Mouse (Mus musculus): ENCODE data around the gene Erp27. TPM values are rescaled to one million over a fixed set of nuclear protein-coding genes. Genes with fewer than 3 reads are reported as not detected.
A peak's percentile ranks its signal among the peaks of the same experiment; 100 is the strongest.

Erp27 gene
- total and polyA plus RNA-seq, 3 experiments: 0.39 TPM; not detected in 2

- TF ChIP-seq MAFK (IDR thresholded peaks at IDR 0.05; ENCODE audit: borderline replicate concordance, low read depth, low read length) (no peak), NRF1 (IDR thresholded peaks at IDR 0.05; ENCODE audit: insufficient read depth, low read depth, low read length, poor library complexity, severe bottlenecking) (no peak), TCF12 (IDR thresholded peaks at IDR 0.05; ENCODE audit: low read depth, low read length) (no peak), GATA1 (IDR thresholded peaks at IDR 0.05; ENCODE audit: low read depth, low read length) (peak; percentile 31; the same call in 1 of the 2 replicates), MEF2A (IDR thresholded peaks at IDR 0.05; ENCODE audit: extremely low read depth, insufficient replicate concordance, low read depth, low read length, poor library complexity, severe bottlenecking) (no peak), TAL1 (IDR thresholded peaks at IDR 0.05; ENCODE audit: low read length) (no peak), RCOR1 (IDR thresholded peaks at IDR 0.05; ENCODE audit: low read depth, low read length) (peak; percentile 59; the same call in 1 of the 2 replicates), MXI1 (IDR thresholded peaks at IDR 0.05; ENCODE audit: low read depth, low read length) (no peak), MAX (IDR thresholded peaks at IDR 0.05; ENCODE audit: low read length) (no peak), TBP (IDR thresholded peaks at IDR 0.05; ENCODE audit: low read depth, low read length) (no peak), ZMIZ1 (IDR thresholded peaks at IDR 0.05; ENCODE audit: low read depth, low read length) (no peak), RAD21 (IDR thresholded peaks at IDR 0.05; ENCODE audit: low read depth, low read length) (no peak), EP300 (IDR thresholded peaks at IDR 0.05; ENCODE audit: low read depth in 1 of 2, low read length in 2 of 2) (0 out of 4 replicates have a peak, but pooled peaks of 1 of the 2 experiments have one; percentile 20), CHD1 (IDR thresholded peaks at IDR 0.05; ENCODE audit: low read depth, low read length) (no peak), ETS1 (IDR thresholded peaks at IDR 0.05; ENCODE audit: low read depth, low read length) (no peak)
- Histone ChIP-seq H3K27ac (ENCODE audit: control insufficient read depth, low read depth, low read length) (no peak overlapping the region; the same call in 1 of the 2 replicates), H3K36me3 (ENCODE audit: control insufficient read depth in 1 of 2, insufficient read depth in 2 of 2, low read length in 2 of 2) (peaks cover 0 to 54% of the 10 kb centered on the region in 2 experiments), H3K9me3 (replicated peaks; ENCODE audit: insufficient read depth, low read length) (no peaks in the 10 kb centered on the region), H3K4me1 (ENCODE audit: control insufficient read depth in 1 of 2, insufficient read depth in 2 of 2, low read length in 2 of 2) (peaks cover 19 to 42% of the 10 kb centered on the region in 2 experiments), H3K79me2 (ENCODE audit: control insufficient read depth, insufficient read depth, low read length, poor library complexity) (peaks cover 21% of the 10 kb centered on the region), H3K27me3 (ENCODE audit: control insufficient read depth in 1 of 2, insufficient read depth in 2 of 2, low read length in 2 of 2) (no peaks in the 10 kb centered on the region), H3K4me3 (ENCODE audit: control insufficient read depth in 1 of 2, insufficient read depth in 1 of 2, low read depth in 2 of 2, low read length in 2 of 2) (no peak overlapping the region), H3K9ac (ENCODE audit: control insufficient read depth, low read depth, low read length, poor library complexity, severe bottlenecking) (no peak overlapping the region)
- DNase-seq (ENCODE audit: low read depth, low spot score): peak; percentile 56
Measured at GRCm38 (mm10) chr6:136935233-136935632, 13.3 kb upstream of the Erp27 start.

DNA sequence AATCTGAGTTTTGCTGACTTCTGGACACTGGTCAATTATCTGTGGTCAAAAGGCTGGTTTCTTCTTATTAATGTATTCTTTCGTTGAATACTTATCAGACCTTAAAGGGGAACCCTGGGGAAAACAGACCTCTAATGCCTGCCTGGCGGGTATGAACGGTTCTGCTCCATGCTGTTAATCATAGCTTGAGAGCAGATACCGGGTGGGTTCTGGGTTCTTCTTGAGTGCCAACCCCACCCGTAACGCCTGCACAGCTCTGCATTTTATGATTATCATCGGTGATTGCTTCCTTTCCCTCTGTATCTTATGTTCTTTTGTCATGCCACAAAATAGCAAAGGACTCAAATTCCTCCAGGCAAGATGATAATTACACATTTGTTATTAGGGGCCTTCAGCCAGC, 12.1 kb upstream of the Erp27 start:
- peaks cover 18% of the 10 kb centered on the region for H3K79me2 ChIP-seq (ENCODE audit: control insufficient read depth, insufficient read depth, low read length, poor library complexity)
- peaks cover 19 to 42% of the 10 kb centered on the region in 2 experiments for H3K4me1 ChIP-seq (ENCODE audit: control insufficient read depth in 1 of 2, insufficient read depth in 2 of 2, low read length in 2 of 2)
- H3K9ac ChIP-seq (ENCODE audit: control insufficient read depth, low read depth, low read length, poor library complexity, severe bottlenecking): no peak overlapping the region
- TF ChIP-seq MAZ (IDR thresholded peaks at IDR 0.05; ENCODE audit: low read depth, low read length): no peak
- peak; percentile 71 to 84 for TF ChIP-seq EP300 (IDR thresholded peaks at IDR 0.05; ENCODE audit: low read depth in 1 of 2, low read length in 2 of 2)
- no peak for TF ChIP-seq ELF1 (IDR thresholded peaks at IDR 0.05; ENCODE audit: low read depth, low read length)
- TF ChIP-seq BHLHE40 (IDR thresholded peaks at IDR 0.05; ENCODE audit: borderline replicate concordance, low read depth, low read length): 0 out of 2 replicates have a peak, but pooled peaks have one; percentile 23
- peak; percentile 74 for TF ChIP-seq MYB (IDR thresholded peaks at IDR 0.05; ENCODE audit: low read depth, low read length)
- TF ChIP-seq GATA1 (IDR thresholded peaks at IDR 0.05; ENCODE audit: low read depth, low read length): peak; percentile 59
- peak; percentile 54 for TF ChIP-seq ETS1 (IDR thresholded peaks at IDR 0.05; ENCODE audit: low read depth, low read length)
- TF ChIP-seq TCF12 (IDR thresholded peaks at IDR 0.05; ENCODE audit: low read depth, low read length): peak; percentile 58
- TF ChIP-seq E2F4 (IDR thresholded peaks at IDR 0.05; ENCODE audit: borderline replicate concordance, low read depth, low read length): no peak
- TF ChIP-seq SIN3A (IDR thresholded peaks at IDR 0.05; ENCODE audit: low read length): peak; percentile 44; the same call in 1 of the 2 replicates
- TF ChIP-seq RCOR1 (IDR thresholded peaks at IDR 0.05; ENCODE audit: low read depth, low read length): peak; percentile 77; the same call in 1 of the 2 replicates
- peaks cover 0 to 50% of the 10 kb centered on the region in 2 experiments for H3K36me3 ChIP-seq (ENCODE audit: control insufficient read depth in 1 of 2, insufficient read depth in 2 of 2, low read length in 2 of 2)
- peak overlapping the region; percentile 4; the same call in 1 of the 2 replicates for H3K27ac ChIP-seq (ENCODE audit: control insufficient read depth, low read depth, low read length)
- no peaks in the 10 kb centered on the region for H3K27me3 ChIP-seq (ENCODE audit: control insufficient read depth in 1 of 2, insufficient read depth in 2 of 2, low read length in 2 of 2)
- no peak overlapping the region for H3K4me3 ChIP-seq (ENCODE audit: control insufficient read depth in 1 of 2, insufficient read depth in 1 of 2, low read depth in 2 of 2, low read length in 2 of 2)
- peak; percentile 47 for DNase-seq (ENCODE audit: low read depth, low spot score)
- H3K9me3 ChIP-seq (replicated peaks; ENCODE audit: insufficient read depth, low read length): no peaks in the 10 kb centered on the region
